Mouse (Mus musculus): ENCODE measurements at regions not wholly inside any gene's neighbourhood (a gene's known extent, or its start where the extent isn't known, plus 50 kb on each side); places are given as distances from the start of the nearest gene placed in this dataset.

GRCm38 (mm10) chr3:35268949-35269348 is 485.0 kb upstream of the Atp11b start:
- H3K4me2 ChIP-seq (replicated peaks; ENCODE audit: low read depth, low read length): no peak overlapping the region
- 54% methylated on average over 4 of the region's 4 CpGs for WGBS
- no peak overlapping the region for H3K4me3 ChIP-seq (ENCODE audit: low read length)
- no peak overlapping the region for H3K27ac ChIP-seq (ENCODE audit: low read depth, low read length)
- no peak for ATAC-seq (ENCODE audit: low FRiP score, low TSS enrichment)
- no peaks in the 10 kb centered on the region for H3K4me1 ChIP-seq (ENCODE audit: control insufficient read depth, insufficient read depth, low read length)
- H3K9ac ChIP-seq (ENCODE audit: low read depth, low read length): no peak overlapping the region
- H3K27me3 ChIP-seq (ENCODE audit: control insufficient read depth, insufficient read depth, low read length): no peaks in the 10 kb centered on the region
- H3K36me3 ChIP-seq (ENCODE audit: control insufficient read depth, insufficient read depth, low read length): no peaks in the 10 kb centered on the region
- no peaks in the 10 kb centered on the region for H3K9me3 ChIP-seq (ENCODE audit: control insufficient read depth, low read length)

- Histone ChIP-seq H3K36me3 (ENCODE audit: control insufficient read depth, insufficient read depth, low read length) (no peaks in the 10 kb centered on the region), H3K9me3 (ENCODE audit: control insufficient read depth, low read length) (no peaks in the 10 kb centered on the region), H3K4me1 (ENCODE audit: control insufficient read depth, insufficient read depth, low read length) (no peaks in the 10 kb centered on the region), H3K4me2 (replicated peaks; ENCODE audit: low read depth, low read length) (no peak overlapping the region), H3K4me3 (ENCODE audit: low read length) (no peak overlapping the region), H3K27ac (ENCODE audit: low read depth, low read length) (no peak overlapping the region), H3K9ac (ENCODE audit: low read depth, low read length) (no peak overlapping the region), H3K27me3 (ENCODE audit: control insufficient read depth, insufficient read depth, low read length) (no peaks in the 10 kb centered on the region)
- 70% methylated on average over 7 of the region's 7 CpGs for WGBS
- no peak for ATAC-seq (ENCODE audit: low FRiP score, low TSS enrichment)
Observed at GRCm38 (mm10) chr3:35269977-35270880, 483.7 kb upstream of the Atp11b start.

- no peaks in the 10 kb centered on the region for H3K27me3 ChIP-seq (ENCODE audit: control insufficient read depth, insufficient read depth, low read length)
- no peak overlapping the region for H3K27ac ChIP-seq (ENCODE audit: low read depth, low read length)
- 27% methylated on average over 5 of the region's 5 CpGs for WGBS
- no peak for ATAC-seq (ENCODE audit: low FRiP score, low TSS enrichment)
- H3K4me3 ChIP-seq (ENCODE audit: low read length): no peak overlapping the region
- no peaks in the 10 kb centered on the region for H3K4me1 ChIP-seq (ENCODE audit: control insufficient read depth, insufficient read depth, low read length)
- H3K36me3 ChIP-seq (ENCODE audit: control insufficient read depth, insufficient read depth, low read length): no peaks in the 10 kb centered on the region
- no peaks in the 10 kb centered on the region for H3K9me3 ChIP-seq (ENCODE audit: control insufficient read depth, low read length)
- no peak overlapping the region for H3K9ac ChIP-seq (ENCODE audit: low read depth, low read length)
- no peak overlapping the region for H3K4me2 ChIP-seq (replicated peaks; ENCODE audit: low read depth, low read length)
Observed at GRCm38 (mm10) chr3:35273546-35273945, 480.4 kb upstream of the Atp11b start.

GRCm38 (mm10) chr3:35280981-35281380 is 472.9 kb upstream of the Atp11b start:
- Histone ChIP-seq H3K27me3 (ENCODE audit: control insufficient read depth, insufficient read depth, low read length) (no peaks in the 10 kb centered on the region), H3K4me1 (ENCODE audit: control insufficient read depth, insufficient read depth, low read length) (no peaks in the 10 kb centered on the region), H3K36me3 (ENCODE audit: control insufficient read depth, insufficient read depth, low read length) (no peaks in the 10 kb centered on the region), H3K4me3 (ENCODE audit: low read length) (no peak overlapping the region), H3K9me3 (ENCODE audit: control insufficient read depth, low read length) (no peaks in the 10 kb centered on the region), H3K27ac (ENCODE audit: low read depth, low read length) (no peak overlapping the region), H3K4me2 (replicated peaks; ENCODE audit: low read depth, low read length) (no peak overlapping the region), H3K9ac (ENCODE audit: low read depth, low read length) (no peak overlapping the region)
- 55% methylated on average over 5 of the region's 5 CpGs for WGBS
- ATAC-seq (ENCODE audit: low FRiP score, low TSS enrichment): no peak

GRCm38 (mm10) chr3:35282106-35282505 is 471.8 kb upstream of the Atp11b start:
- Histone ChIP-seq H3K4me1 (ENCODE audit: control insufficient read depth, insufficient read depth, low read length) (no peaks in the 10 kb centered on the region), H3K4me2 (replicated peaks; ENCODE audit: low read depth, low read length) (no peak overlapping the region), H3K36me3 (ENCODE audit: control insufficient read depth, insufficient read depth, low read length) (no peaks in the 10 kb centered on the region), H3K27ac (ENCODE audit: low read depth, low read length) (no peak overlapping the region), H3K27me3 (ENCODE audit: control insufficient read depth, insufficient read depth, low read length) (no peaks in the 10 kb centered on the region), H3K4me3 (ENCODE audit: low read length) (no peak overlapping the region), H3K9me3 (ENCODE audit: control insufficient read depth, low read length) (no peaks in the 10 kb centered on the region), H3K9ac (ENCODE audit: low read depth, low read length) (no peak overlapping the region)
- WGBS: 79% methylated on average over 2 of the region's 2 CpGs
- no peak for ATAC-seq (ENCODE audit: low FRiP score, low TSS enrichment)

- WGBS: 83% methylated on average over 1 of the region's 1 CpGs
- H3K9ac ChIP-seq (ENCODE audit: low read depth, low read length): no peak overlapping the region
Observed at GRCm38 (mm10) chr3:35294771-35295170, 459.1 kb upstream of the Atp11b start.

GRCm38 (mm10) chr3:35295746-35296145 is 458.2 kb upstream of the Atp11b start:
- Histone ChIP-seq H3K9me3 (ENCODE audit: control insufficient read depth, low read length) (peaks cover 2% of the 10 kb centered on the region; the same call in 1 of the 2 replicates), H3K27me3 (ENCODE audit: control insufficient read depth, insufficient read depth, low read length) (no peaks in the 10 kb centered on the region), H3K4me1 (ENCODE audit: control insufficient read depth, insufficient read depth, low read length) (no peaks in the 10 kb centered on the region), H3K9ac (ENCODE audit: low read depth, low read length) (no peak overlapping the region), H3K27ac (ENCODE audit: low read depth, low read length) (no peak overlapping the region), H3K36me3 (ENCODE audit: control insufficient read depth, insufficient read depth, low read length) (no peaks in the 10 kb centered on the region), H3K4me2 (replicated peaks; ENCODE audit: low read depth, low read length) (no peak overlapping the region), H3K4me3 (ENCODE audit: low read length) (no peak overlapping the region)
- WGBS: 30% methylated on average over 4 of the region's 4 CpGs
- ATAC-seq (ENCODE audit: low FRiP score, low TSS enrichment): no peak

More at GRCm38 (mm10) chr3:35294771-35295170, 459.1 kb upstream of the Atp11b start:
- no peak for ATAC-seq (ENCODE audit: low FRiP score, low TSS enrichment)
- Histone ChIP-seq H3K4me2 (replicated peaks; ENCODE audit: low read depth, low read length) (no peak overlapping the region), H3K27ac (ENCODE audit: low read depth, low read length) (no peak overlapping the region), H3K4me3 (ENCODE audit: low read length) (no peak overlapping the region), H3K36me3 (ENCODE audit: control insufficient read depth, insufficient read depth, low read length) (no peaks in the 10 kb centered on the region), H3K4me1 (ENCODE audit: control insufficient read depth, insufficient read depth, low read length) (no peaks in the 10 kb centered on the region), H3K27me3 (ENCODE audit: control insufficient read depth, insufficient read depth, low read length) (no peaks in the 10 kb centered on the region), H3K9me3 (ENCODE audit: control insufficient read depth, low read length) (peaks cover 2% of the 10 kb centered on the region; the same call in 1 of the 2 replicates)

- Histone ChIP-seq H3K9me3 (ENCODE audit: control insufficient read depth, low read length) (peaks cover 5% of the 10 kb centered on the region; the same call in 1 of the 2 replicates), H3K36me3 (ENCODE audit: control insufficient read depth, insufficient read depth, low read length) (no peaks in the 10 kb centered on the region), H3K4me2 (replicated peaks; ENCODE audit: low read depth, low read length) (no peak overlapping the region), H3K9ac (ENCODE audit: low read depth, low read length) (no peak overlapping the region), H3K4me1 (ENCODE audit: control insufficient read depth, insufficient read depth, low read length) (no peaks in the 10 kb centered on the region), H3K27me3 (ENCODE audit: control insufficient read depth, insufficient read depth, low read length) (no peaks in the 10 kb centered on the region), H3K4me3 (ENCODE audit: low read length) (no peak overlapping the region), H3K27ac (ENCODE audit: low read depth, low read length) (no peak overlapping the region)
- ATAC-seq (ENCODE audit: low FRiP score, low TSS enrichment): no peak
Observed at GRCm38 (mm10) chr3:35299036-35299435, 454.9 kb upstream of the Atp11b start.

GRCm38 (mm10) chr3:35306013-35306412 is 447.9 kb upstream of the Atp11b start:
- 94% methylated on average over 4 of the region's 4 CpGs for WGBS
- no peaks in the 10 kb centered on the region for H3K36me3 ChIP-seq (ENCODE audit: control insufficient read depth, insufficient read depth, low read length)
- no peaks in the 10 kb centered on the region for H3K4me1 ChIP-seq (ENCODE audit: control insufficient read depth, insufficient read depth, low read length)
- H3K27me3 ChIP-seq (ENCODE audit: control insufficient read depth, insufficient read depth, low read length): no peaks in the 10 kb centered on the region
- no peak overlapping the region for H3K4me2 ChIP-seq (replicated peaks; ENCODE audit: low read depth, low read length)
- H3K27ac ChIP-seq (ENCODE audit: low read depth, low read length): no peak overlapping the region
- H3K9ac ChIP-seq (ENCODE audit: low read depth, low read length): no peak overlapping the region
- H3K4me3 ChIP-seq (ENCODE audit: low read length): no peak overlapping the region
- ATAC-seq (ENCODE audit: low FRiP score, low TSS enrichment): no peak
- 0 out of 2 replicates have a peak, but pooled peaks cover 3% of the 10 kb centered on the region for H3K9me3 ChIP-seq (ENCODE audit: control insufficient read depth, low read length)
